Mouse (Mus musculus) testis, adult 2 months (tissue): ENCODE measurements around the gene Psmd3.

Experiments used
- CTCF ChIP-seq: fragments of 200-500 bp; IDR thresholded peaks from 2 replicates; pipeline ENCODE4 v1.5.1; 2012; ENCODE audit warnings: low read depth, mild to moderate bottlenecking, inconsistent platforms, low read length, moderate library complexity; ENCODE audit not compliant: control insufficient read depth, insufficient read depth, insufficient replicate concordance
- POLR2A ChIP-seq: fragments of 200-500 bp; IDR thresholded peaks from 2 replicates; pipeline ENCODE4 v1.6.1; 2012; ENCODE audit warnings: low read depth, mild to moderate bottlenecking, inconsistent platforms, low read length, moderate library complexity; ENCODE audit not compliant: control insufficient read depth

- no peak for TF ChIP-seq CTCF
- TF ChIP-seq POLR2A, result no peak
Measured at GRCm38 (mm10) chr11:98668984-98669383, 13.4 kb upstream of the Psmd3 start.
